Mouse (Mus musculus): ENCODE data around the gene Sipa1l1.

Sipa1l1 gene

GRCm38 (mm10) chr12:82298662-82299460, 129.7 kb downstream of the Sipa1l1 start:
- DNase-seq: no peak

DNA sequence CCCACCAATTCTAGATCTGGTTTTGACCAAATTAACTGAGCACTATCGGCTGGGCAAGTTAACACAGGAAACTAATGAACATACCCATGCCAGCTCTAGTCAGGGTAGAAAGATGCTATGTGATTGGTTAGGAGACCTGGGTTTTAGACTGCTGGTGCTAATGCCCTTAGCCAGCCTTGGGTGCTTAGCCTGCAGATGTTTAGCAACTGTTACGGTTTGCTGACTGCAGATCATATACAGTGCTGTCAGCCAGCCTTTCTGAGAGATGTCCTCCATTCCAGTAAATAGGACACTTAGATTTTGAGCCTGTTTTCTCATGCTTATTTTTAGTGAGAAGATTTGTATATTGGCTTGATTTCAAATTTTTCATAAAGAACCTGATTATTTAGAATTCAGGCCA, 135.0 kb downstream of the Sipa1l1 start:
- no peak for DNase-seq

- DNase-seq: peak; percentile 43
Observed at GRCm38 (mm10) chr12:82306035-82306434, 136.9 kb downstream of the Sipa1l1 start.

DNA sequence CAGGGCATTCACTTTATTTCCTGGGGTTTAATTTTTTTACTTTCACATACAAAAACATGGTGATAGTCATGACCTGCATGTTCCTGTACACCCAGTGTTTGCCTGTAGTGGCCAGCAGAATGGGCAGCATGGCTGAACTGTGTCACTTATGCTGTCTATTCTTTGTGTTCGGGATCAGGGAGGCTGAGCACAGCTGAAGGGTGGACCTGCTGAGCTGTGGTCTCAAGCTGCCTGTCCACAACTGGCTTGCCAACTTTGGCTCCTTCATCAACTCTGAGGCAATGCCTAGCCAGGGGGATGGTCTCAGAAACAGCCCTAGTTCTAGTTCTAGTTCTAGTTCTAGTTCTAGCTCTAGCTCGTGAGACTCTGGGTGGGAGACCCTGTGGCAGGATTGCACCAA, 142.5 kb downstream of the Sipa1l1 start:
- DNase-seq: no peak

- DNase-seq: peak; percentile 55
Observed at GRCm38 (mm10) chr12:82312091-82312820, 143.1 kb downstream of the Sipa1l1 start.

DNA sequence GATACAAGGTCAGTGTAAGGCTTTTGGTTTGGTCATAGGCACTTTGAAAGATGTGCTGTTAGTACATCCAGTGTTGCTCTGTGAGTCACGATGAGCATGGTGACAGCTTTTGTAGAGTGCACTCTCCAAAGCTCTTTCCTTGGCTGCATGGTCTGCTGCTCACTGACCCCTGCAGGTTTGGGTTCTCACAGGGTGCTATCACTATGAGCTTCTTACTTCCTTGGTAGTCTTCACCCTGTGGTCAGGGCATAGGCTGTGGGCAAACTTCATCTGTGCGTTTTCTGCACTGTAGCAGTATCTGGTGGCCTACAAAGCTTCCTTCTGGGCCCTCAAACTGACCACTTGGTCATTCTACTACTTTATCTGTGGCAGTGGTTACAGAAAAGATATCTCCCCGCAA, 144.0 kb downstream of the Sipa1l1 start:
- no peak for DNase-seq

GRCm38 (mm10) chr12:82319436-82320131, 150.5 kb downstream of the Sipa1l1 start:
- no peak for DNase-seq

GRCm38 (mm10) chr12:82320204-82320603, 151.1 kb downstream of the Sipa1l1 start:
- no peak for DNase-seq

DNA sequence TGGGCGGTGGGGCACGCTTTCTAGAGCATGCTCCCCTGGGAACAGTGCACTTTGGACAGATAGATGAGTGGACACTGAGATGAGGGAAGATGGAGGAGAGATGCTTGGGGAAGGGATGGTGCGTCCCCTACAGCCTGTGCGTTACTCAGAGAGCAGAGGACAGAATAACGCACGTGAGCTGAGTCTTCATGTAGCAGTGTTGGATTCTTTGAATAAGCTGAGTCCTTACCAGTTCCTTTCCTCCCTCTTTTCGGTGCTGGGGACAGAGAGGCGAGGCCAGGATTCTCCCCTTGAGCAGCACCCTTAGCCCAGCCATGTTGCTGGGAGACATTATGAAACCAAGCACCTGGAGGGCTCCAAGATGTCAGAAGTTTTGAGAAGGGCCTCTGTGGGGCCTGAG, 152.3 kb downstream of the Sipa1l1 start:
- no peak for DNase-seq

- DNase-seq: no peak
Observed at GRCm38 (mm10) chr12:82321855-82322254, 152.7 kb downstream of the Sipa1l1 start.

GRCm38 (mm10) chr12:82322759-82323451, 153.8 kb downstream of the Sipa1l1 start:
- no peak for DNase-seq

GRCm38 (mm10) chr12:82324621-82325020, 155.5 kb downstream of the Sipa1l1 start:
- no peak for DNase-seq

GRCm38 (mm10) chr12:82325502-82325901, 156.4 kb downstream of the Sipa1l1 start:
- DNase-seq: no peak

- no peak for DNase-seq
Observed at GRCm38 (mm10) chr12:82326438-82326837, 157.3 kb downstream of the Sipa1l1 start.

GRCm38 (mm10) chr12:82328112-82328511, 159.0 kb downstream of the Sipa1l1 start:
- DNase-seq: no peak

- DNase-seq: no peak
Observed at GRCm38 (mm10) chr12:82332836-82333614, 163.9 kb downstream of the Sipa1l1 start.

GRCm38 (mm10) chr12:82333999-82334398, 164.9 kb downstream of the Sipa1l1 start:
- DNase-seq: no peak

- no peak for DNase-seq
Observed at GRCm38 (mm10) chr12:82334550-82334949, 165.4 kb downstream of the Sipa1l1 start.

DNA sequence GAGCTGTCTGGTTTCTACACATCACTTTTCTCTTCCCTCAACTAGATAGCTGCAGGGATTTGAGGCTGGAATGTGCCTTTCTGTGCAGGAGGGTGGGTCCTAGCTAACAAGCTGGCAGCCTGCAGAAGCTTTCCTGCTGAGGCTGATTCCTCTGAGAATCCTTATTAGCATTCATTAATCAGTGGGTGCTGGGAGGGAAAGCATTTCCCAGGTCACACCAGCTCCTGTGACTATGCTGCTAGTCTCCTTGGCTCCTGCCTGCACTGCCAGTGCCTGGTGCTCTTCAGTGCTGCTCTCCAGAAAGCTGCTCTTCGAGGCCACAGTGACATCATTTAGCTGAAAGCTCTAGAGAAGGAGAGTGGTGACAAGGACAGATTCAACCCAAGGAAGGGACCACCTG, 166.0 kb downstream of the Sipa1l1 start:
- no peak for DNase-seq

- no peak for DNase-seq
Observed at GRCm38 (mm10) chr12:82338550-82338949, 169.4 kb downstream of the Sipa1l1 start.

GRCm38 (mm10) chr12:82339221-82339861, 170.2 kb downstream of the Sipa1l1 start:
- peak; percentile 62 for DNase-seq
